Mouse (Mus musculus) hindbrain, embryonic 14.5 days (tissue): ENCODE results near the gene Lix1l. TPM values are rescaled to one million over a fixed set of nuclear protein-coding genes. Genes with fewer than 3 reads are reported as not detected.

Experiments used
- ATAC-seq: fragments of 200-750 bp; cut with Nextera tagmentation; 2 replicates; pipeline ENCODE4 v1.8.0; 2017; ENCODE audit warnings: moderate number of reproducible peaks, mild to moderate bottlenecking, moderate TSS enrichment, moderate library complexity; ENCODE audit not compliant: low FRiP score
- DNase-seq: peaks from one replicate; pipeline ENCODE4 v3.0.0-alpha.2; 2015; ENCODE audit warnings: low spot score
- H3K27ac ChIP-seq: fragments of 300-500 bp; sonication (generic); 2 replicates; pipeline ENCODE4 v1.5.1; 2014; ENCODE audit warnings: mild to moderate bottlenecking, moderate library complexity
- H3K27me3 ChIP-seq: fragments of 300-500 bp; sonication (generic); 2 replicates; pipeline ENCODE4 v1.6.1; 2014; ENCODE audit warnings: mild to moderate bottlenecking, low read length, mixed read lengths; ENCODE audit not compliant: control insufficient read depth, insufficient read depth
- H3K36me3 ChIP-seq: fragments of 300-500 bp; sonication (generic); replicated peaks from 2 replicates; pipeline ENCODE4 v1.6.1; 2014; ENCODE audit not compliant: control insufficient read depth, insufficient read depth
- H3K4me1 ChIP-seq: fragments of 300-500 bp; sonication (generic); replicated peaks from 2 replicates; pipeline ENCODE4 v1.6.1; 2014; ENCODE audit warnings: antibody characterized with exemption, low read length, mixed read lengths; ENCODE audit not compliant: control insufficient read depth, insufficient read depth
- H3K4me2 ChIP-seq: fragments of 300-500 bp; sonication (generic); replicated peaks from 2 replicates; pipeline ENCODE4 v1.6.1; 2014; ENCODE audit warnings: mild to moderate bottlenecking, moderate library complexity
- H3K4me3 ChIP-seq: fragments of 300-500 bp; sonication (generic); replicated peaks from 2 replicates; pipeline ENCODE4 v1.5.1; 2014; ENCODE audit warnings: mild to moderate bottlenecking, low read length
- H3K9ac ChIP-seq: fragments of 300-500 bp; sonication (generic); 2 replicates; pipeline ENCODE4 v1.6.1; 2014
- H3K9me3 ChIP-seq: fragments of 300-500 bp; sonication (generic); 2 replicates; pipeline ENCODE4 v1.6.1; 2016; ENCODE audit warnings: low read length; ENCODE audit not compliant: control insufficient read depth
- WGBS: fragments of 180-500 bp; shearing (Covaris S2); extraction: QIAGEN DNeasy Blood & Tissue Kit; methylation state at CpG from one replicate; pipeline ENCODE4 v1.1.7; 2014; 5-methylcytosine and 5-hydroxymethylcytosine counted together
- polyA plus RNA-seq: library from polyadenylated mRNA; unstranded; fragments of >200 nt; fragmentation: Nextera tagmentation; extraction: Ambion mirVana; gene quantifications from 2 replicates; pipeline ENCODE4 v1.2.1, GENCODE M21; 2014

The Lix1l gene
- polyA plus RNA-seq = 6.1 and 6.4 TPM in 2 replicates

GRCm38 (mm10) chr3:96600639-96601250 lies at the start of gene Lix1l:
TSS of gene Lix1l (plus strand) at chr3:96601149.
- peaks cover 65% of the 10 kb centered on the region for H3K4me1 ChIP-seq
- WGBS = under 1% methylated on average over 27 of the region's 27 CpGs

GRCm38 (mm10) chr3:96551203-96551602 lies 49.7 kb upstream of the Lix1l start:
- 26% methylated on average over 8 of the region's 8 CpGs for WGBS
- no peak for ATAC-seq
- no peak overlapping the region for H3K27ac ChIP-seq
- H3K27me3 ChIP-seq = no peaks in the 10 kb centered on the region
- peak; percentile 73 for DNase-seq
- peaks cover 2% of the 10 kb centered on the region; the same call in 1 of the 2 replicates for H3K4me1 ChIP-seq
- no peaks in the 10 kb centered on the region for H3K9me3 ChIP-seq
- no peak overlapping the region for H3K4me2 ChIP-seq
- no peak overlapping the region for H3K9ac ChIP-seq
- no peak overlapping the region for H3K4me3 ChIP-seq
- H3K36me3 ChIP-seq = no peaks in the 10 kb centered on the region

More at GRCm38 (mm10) chr3:96600639-96601250, at the start of gene Lix1l:
- Histone ChIP-seq H3K9ac (peak within 1 kb of the TSS; percentile 81), H3K4me2 (peak within 1 kb of the TSS; percentile 61), H3K4me3 (peak within 1 kb of the TSS; percentile 76), H3K27ac (peak within 1 kb of the TSS; percentile 91), H3K9me3 (no peaks in the 10 kb centered on the region), H3K36me3 (no peaks in the 10 kb centered on the region), H3K27me3 (no peaks in the 10 kb centered on the region)
- ATAC-seq (peak; percentile 94), DNase-seq (peak; percentile 89)

GRCm38 (mm10) chr3:96551890-96552289 lies 49.1 kb upstream of the Lix1l start:
- Histone ChIP-seq H3K27me3 (no peaks in the 10 kb centered on the region), H3K4me3 (no peak overlapping the region), H3K4me1 (peaks cover 9% of the 10 kb centered on the region), H3K9me3 (no peaks in the 10 kb centered on the region), H3K27ac (no peak overlapping the region), H3K36me3 (no peaks in the 10 kb centered on the region), H3K4me2 (no peak overlapping the region), H3K9ac (no peak overlapping the region)
- ATAC-seq = no peak
- 78% methylated on average over 7 of the region's 7 CpGs for WGBS
- DNase-seq = no peak

- H3K27me3 ChIP-seq = no peaks in the 10 kb centered on the region
- no peaks in the 10 kb centered on the region for H3K9me3 ChIP-seq
- H3K27ac ChIP-seq = no peak overlapping the region
- H3K36me3 ChIP-seq = no peaks in the 10 kb centered on the region
- no peak for ATAC-seq
- DNase-seq = no peak
- no peak overlapping the region for H3K4me3 ChIP-seq
- peaks cover 11% of the 10 kb centered on the region for H3K4me1 ChIP-seq
- 84% methylated on average over 6 of the region's 6 CpGs for WGBS
- H3K9ac ChIP-seq = no peak overlapping the region
- H3K4me2 ChIP-seq = no peak overlapping the region
Observed at GRCm38 (mm10) chr3:96553601-96554000, 47.3 kb upstream of the Lix1l start.

GRCm38 (mm10) chr3:96554251-96554650 lies 46.7 kb upstream of the Lix1l start:
- DNase-seq (no peak), ATAC-seq (no peak)
- Histone ChIP-seq H3K4me3 (no peak overlapping the region), H3K27ac (no peak overlapping the region), H3K27me3 (no peaks in the 10 kb centered on the region), H3K4me1 (peaks cover 17% of the 10 kb centered on the region), H3K9me3 (no peaks in the 10 kb centered on the region), H3K4me2 (no peak overlapping the region), H3K36me3 (no peaks in the 10 kb centered on the region), H3K9ac (no peak overlapping the region)
- 85% methylated on average over 6 of the region's 6 CpGs for WGBS

- ATAC-seq = peak; percentile 13; the same call in 1 of the 2 replicates
- peaks cover 7% of the 10 kb centered on the region for H3K36me3 ChIP-seq
Observed at GRCm38 (mm10) chr3:96555041-96555596, 45.8 kb upstream of the Lix1l start.

GRCm38 (mm10) chr3:96555999-96556614 lies 44.8 kb upstream of the Lix1l start:
- peak overlapping the region; percentile 85 for H3K4me2 ChIP-seq

More at GRCm38 (mm10) chr3:96555041-96555596, 45.8 kb upstream of the Lix1l start:
- DNase-seq = peak; percentile 69
- H3K9me3 ChIP-seq = no peaks in the 10 kb centered on the region
- H3K27ac ChIP-seq = peak overlapping the region; percentile 63
- peaks cover 26% of the 10 kb centered on the region for H3K4me1 ChIP-seq
- no peak overlapping the region for H3K9ac ChIP-seq
- H3K27me3 ChIP-seq = no peaks in the 10 kb centered on the region
- no peak overlapping the region for H3K4me2 ChIP-seq
- H3K4me3 ChIP-seq = no peak overlapping the region
- 35% methylated on average over 12 of the region's 12 CpGs for WGBS

GRCm38 (mm10) chr3:96556651-96557635 lies 44.0 kb upstream of the Lix1l start:
- DNase-seq (peak; percentile 32), ATAC-seq (no peak)
- H3K36me3 ChIP-seq = peaks cover 21% of the 10 kb centered on the region
- peak overlapping the region; percentile 83 for H3K27ac ChIP-seq
- no peaks in the 10 kb centered on the region for H3K9me3 ChIP-seq
- peaks cover 43% of the 10 kb centered on the region for H3K4me1 ChIP-seq
- 12% methylated on average over 22 of the region's 22 CpGs for WGBS
- H3K27me3 ChIP-seq = no peaks in the 10 kb centered on the region
- peak overlapping the region; percentile 64 for H3K4me3 ChIP-seq
- H3K4me2 ChIP-seq = peak overlapping the region; percentile 85
- H3K9ac ChIP-seq = peak overlapping the region; percentile 64

More at GRCm38 (mm10) chr3:96555999-96556614, 44.8 kb upstream of the Lix1l start:
- Histone ChIP-seq H3K9ac (no peak overlapping the region), H3K9me3 (no peaks in the 10 kb centered on the region), H3K4me3 (no peak overlapping the region), H3K27me3 (no peaks in the 10 kb centered on the region), H3K4me1 (peaks cover 36% of the 10 kb centered on the region), H3K36me3 (peaks cover 17% of the 10 kb centered on the region), H3K27ac (no peak overlapping the region)
- WGBS = 89% methylated on average over 15 of the region's 15 CpGs
- ATAC-seq (no peak), DNase-seq (no peak)
